Mouse (Mus musculus) hindbrain, embryonic 11.5 days (tissue): ENCODE measurements around the gene Fam222a. TPM values are rescaled to one million over a fixed set of nuclear protein-coding genes. Genes with fewer than 3 reads are reported as not detected.

ENCODE experiments used
- ATAC-seq: fragments of 200-750 bp; cut with Nextera tagmentation; 2 replicates; pipeline ENCODE4 v1.8.0; 2017; ENCODE audit warnings: mild to moderate bottlenecking, moderate TSS enrichment, moderate library complexity; ENCODE audit not compliant: low FRiP score
- DNase-seq: peaks from one replicate; pipeline ENCODE4 v3.0.0-alpha.2; 2015; ENCODE audit warnings: low spot score
- H3K27ac ChIP-seq: fragments of 300-500 bp; sonication (generic); 2 replicates; pipeline ENCODE4 v1.5.1; 2014; ENCODE audit warnings: mild to moderate bottlenecking, low read depth, low read length
- H3K27me3 ChIP-seq: fragments of 300-500 bp; sonication (generic); 2 replicates; pipeline ENCODE4 v1.6.1; 2014; ENCODE audit warnings: mild to moderate bottlenecking, low read length, moderate library complexity, mixed read lengths; ENCODE audit not compliant: control insufficient read depth, insufficient read depth
- H3K36me3 ChIP-seq: fragments of 300-500 bp; sonication (generic); 2 replicates; pipeline ENCODE4 v1.6.1; 2014; ENCODE audit warnings: mild to moderate bottlenecking, low read length, moderate library complexity, mixed read lengths; ENCODE audit not compliant: control insufficient read depth, insufficient read depth
- H3K4me1 ChIP-seq: fragments of 300-500 bp; sonication (generic); replicated peaks from 2 replicates; pipeline ENCODE4 v1.6.1; 2014; ENCODE audit warnings: low read length, mixed read lengths; ENCODE audit not compliant: control insufficient read depth, insufficient read depth
- H3K4me2 ChIP-seq: fragments of 300-500 bp; sonication (generic); replicated peaks from 2 replicates; pipeline ENCODE4 v1.6.1; 2014; ENCODE audit warnings: mild to moderate bottlenecking, low read depth, low read length
- H3K4me3 ChIP-seq: fragments of 300-500 bp; sonication (generic); 2 replicates; pipeline ENCODE4 v1.5.1; 2014; ENCODE audit warnings: low read depth, low read length
- H3K9ac ChIP-seq: fragments of 300-500 bp; sonication (generic); 2 replicates; pipeline ENCODE4 v1.6.1; 2014; ENCODE audit warnings: low read depth, low read length
- H3K9me3 ChIP-seq: fragments of 300-500 bp; sonication (generic); 2 replicates; pipeline ENCODE4 v1.6.1; 2016; ENCODE audit warnings: low read length; ENCODE audit not compliant: control insufficient read depth
- WGBS: fragments of 180-500 bp; shearing (Covaris S2); extraction: QIAGEN DNeasy Blood & Tissue Kit; methylation state at CpG from one replicate; pipeline ENCODE4 v1.1.7; 2014; 5-methylcytosine and 5-hydroxymethylcytosine counted together
- polyA plus RNA-seq: library from polyadenylated mRNA; unstranded; fragments of >200 nt; fragmentation: Nextera tagmentation; extraction: Ambion mirVana; gene quantifications from 2 replicates; pipeline ENCODE4 v1.2.1, GENCODE M21; 2014

Gene Fam222a
- polyA plus RNA-seq, 1 experiment from 2014 or later: 6.5 TPM

- Histone ChIP-seq H3K9ac (no peak overlapping the region), H3K27me3 (peaks cover 30% of the 10 kb centered on the region), H3K9me3 (no peaks in the 10 kb centered on the region), H3K36me3 (no peaks in the 10 kb centered on the region), H3K4me3 (no peak overlapping the region), H3K4me1 (peaks cover 4% of the 10 kb centered on the region; the same call in 1 of the 2 replicates), H3K4me2 (no peak overlapping the region), H3K27ac (no peak overlapping the region)
- DNase-seq: no peak
- 85% methylated on average over 13 of the region's 15 CpGs for WGBS
- ATAC-seq: no peak
Measured at GRCm38 (mm10) chr5:114653656-114654437, 86.0 kb downstream of the Fam222a start.

GRCm38 (mm10) chr5:114655721-114656120, 87.9 kb downstream of the Fam222a start:
- H3K27me3 ChIP-seq: peaks cover 37% of the 10 kb centered on the region

GRCm38 (mm10) chr5:114656305-114656704, 88.5 kb downstream of the Fam222a start:
- ATAC-seq: no peak
- no peak overlapping the region for H3K4me2 ChIP-seq
- H3K9ac ChIP-seq: no peak overlapping the region
- peaks cover 37% of the 10 kb centered on the region for H3K27me3 ChIP-seq
- no peak overlapping the region for H3K4me3 ChIP-seq
- WGBS: 78% methylated on average over 7 of the region's 7 CpGs
- H3K36me3 ChIP-seq: no peaks in the 10 kb centered on the region
- DNase-seq: no peak
- H3K27ac ChIP-seq: no peak overlapping the region
- H3K4me1 ChIP-seq: peaks cover 4% of the 10 kb centered on the region; the same call in 1 of the 2 replicates
- no peaks in the 10 kb centered on the region for H3K9me3 ChIP-seq

More at GRCm38 (mm10) chr5:114655721-114656120, 87.9 kb downstream of the Fam222a start:
- no peak overlapping the region for H3K27ac ChIP-seq
- no peak overlapping the region for H3K4me3 ChIP-seq
- DNase-seq (no peak), ATAC-seq (no peak)
- H3K36me3 ChIP-seq: no peaks in the 10 kb centered on the region
- peaks cover 4% of the 10 kb centered on the region; the same call in 1 of the 2 replicates for H3K4me1 ChIP-seq
- no peak overlapping the region for H3K9ac ChIP-seq
- no peaks in the 10 kb centered on the region for H3K9me3 ChIP-seq
- H3K4me2 ChIP-seq: no peak overlapping the region
- WGBS: 87% methylated on average over 5 of the region's 5 CpGs

- Histone ChIP-seq H3K4me1 (peaks cover 4% of the 10 kb centered on the region; the same call in 1 of the 2 replicates), H3K9me3 (no peaks in the 10 kb centered on the region), H3K9ac (no peak overlapping the region), H3K27ac (no peak overlapping the region), H3K27me3 (peaks cover 37% of the 10 kb centered on the region), H3K4me3 (peak overlapping the region; percentile 34; the same call in 1 of the 2 replicates), H3K4me2 (no peak overlapping the region; the same call in 1 of the 2 replicates), H3K36me3 (no peaks in the 10 kb centered on the region)
- 33% methylated on average over 10 of the region's 10 CpGs for WGBS
- DNase-seq (no peak), ATAC-seq (no peak)
Measured at GRCm38 (mm10) chr5:114657426-114657825, 89.6 kb downstream of the Fam222a start.

GRCm38 (mm10) chr5:114658255-114658654, 90.4 kb downstream of the Fam222a start, which contains the start of gene Trpv4:
Gene Trpv4, minus strand, starts transcription at chr5:114658421.
- Histone ChIP-seq H3K4me1 (peaks cover 4% of the 10 kb centered on the region; the same call in 1 of the 2 replicates), H3K36me3 (no peaks in the 10 kb centered on the region), H3K27ac (no peak within 1 kb of the TSS), H3K27me3 (peaks cover 37% of the 10 kb centered on the region), H3K4me3 (peak within 1 kb of the TSS; percentile 34), H3K9me3 (no peaks in the 10 kb centered on the region), H3K9ac (0 out of 2 replicates have a peak within 1 kb of the TSS, but pooled peaks have one; percentile 24), H3K4me2 (peak within 1 kb of the TSS; percentile 62)
- 1% methylated on average over 19 of the region's 47 CpGs for WGBS
- DNase-seq (no peak), ATAC-seq (no peak)

GRCm38 (mm10) chr5:114661029-114661428, 93.2 kb downstream of the Fam222a start:
- Histone ChIP-seq H3K4me2 (no peak overlapping the region), H3K36me3 (no peaks in the 10 kb centered on the region), H3K27me3 (peaks cover 33% of the 10 kb centered on the region), H3K9ac (no peak overlapping the region), H3K4me3 (no peak overlapping the region), H3K27ac (no peak overlapping the region), H3K9me3 (no peaks in the 10 kb centered on the region), H3K4me1 (peaks cover 4% of the 10 kb centered on the region; the same call in 1 of the 2 replicates)
- no peak for ATAC-seq
- 74% methylated on average over 6 of the region's 6 CpGs for WGBS
- DNase-seq: no peak

Other genes starting within 250 kb of the Fam222a start
- 104 and 115 TPM in 2 replicates for gene Kctd10, start 187.5 kb upstream of the Fam222a start, polyA plus RNA-seq
- 37.3 and 48.0 TPM in 2 replicates for gene Ube3b, start 187.4 kb upstream of the Fam222a start, polyA plus RNA-seq
- 20.3 and 23.4 TPM in 2 replicates for gene Mmab, start 124.0 kb upstream of the Fam222a start, polyA plus RNA-seq
- gene Mvk, start 123.7 kb upstream of the Fam222a start, polyA plus RNA-seq: 58.7 and 61.1 TPM in 2 replicates
- 0.38 and 0.85 TPM in 2 replicates for gene Trpv4, start 90.4 kb downstream of the Fam222a start, polyA plus RNA-seq
- 62.6 and 64.4 TPM in 2 replicates for gene Gltp, start 123.0 kb downstream of the Fam222a start, polyA plus RNA-seq
- gene Tchp, start 139.7 kb downstream of the Fam222a start, polyA plus RNA-seq: 13.3 and 15.8 TPM in 2 replicates
- 71.0 and 71.7 TPM in 2 replicates for gene Ankrd13a, start 206.7 kb downstream of the Fam222a start, polyA plus RNA-seq
- gene Git2, start 207.5 kb downstream of the Fam222a start, polyA plus RNA-seq: 36.3 and 42.2 TPM in 2 replicates